Mouse (Mus musculus) cerebellum, adult 2 months (tissue): ENCODE measurements around the gene Ptpra. TPM values are rescaled to one million over a fixed set of nuclear protein-coding genes. Genes with fewer than 3 reads are reported as not detected.

Experiments used
- DNase-seq, 2 experiments: peaks; one replicate each; pipeline ENCODE4 v3.0.0; 2021
- H3K27ac ChIP-seq: fragments of 200-500 bp; 2 replicates; pipeline ENCODE4 v1.5.1; 2012; ENCODE audit warnings: low read length, control low read depth, inconsistent platforms; ENCODE audit not compliant: insufficient read depth
- H3K27me3 ChIP-seq: fragments of 200-500 bp; 2 replicates; pipeline ENCODE4 v1.6.1; 2012; ENCODE audit warnings: inconsistent platforms, mild to moderate bottlenecking, low read length, moderate library complexity; ENCODE audit not compliant: control insufficient read depth, insufficient read depth
- H3K4me1 ChIP-seq: fragments of 200-500 bp; 2 replicates; pipeline ENCODE4 v1.6.1; 2011; ENCODE audit warnings: low read length; ENCODE audit not compliant: control insufficient read depth, insufficient read depth
- H3K4me3 ChIP-seq: fragments of 200-500 bp; replicated peaks from 2 replicates; pipeline ENCODE3; 2011; ENCODE audit warnings: mild to moderate bottlenecking, low read depth, low read length, control low read depth; ENCODE audit not compliant: insufficient read depth
- CTCF ChIP-seq: fragments of 200-500 bp; IDR thresholded peaks from 2 replicates; pipeline ENCODE4 v1.5.1; 2011; ENCODE audit warnings: low read depth, mild to moderate bottlenecking, control low read depth, low read length, moderate library complexity, borderline replicate concordance; ENCODE audit not compliant: insufficient read depth
- POLR2A ChIP-seq: fragments of 200-500 bp; IDR thresholded peaks from 2 replicates; pipeline ENCODE4 v1.6.1; 2011; ENCODE audit warnings: low read length, control low read depth, borderline replicate concordance; ENCODE audit not compliant: insufficient read depth
- WGBS: fragments of 180-500 bp; shearing (Covaris S2); methylation state at CpG from one replicate; pipeline ENCODE4 v1.1.7; 2018; 5-methylcytosine and 5-hydroxymethylcytosine counted together
- polyA plus RNA-seq: library from polyadenylated mRNA; depleted of rRNA; stranded (reverse); fragments of >200 nt; gene quantifications from 2 replicates; pipeline ENCODE4 v1.2.3, GENCODE M21; 2012

Gene Ptpra
- polyA plus RNA-seq, 1 experiment, result 159 TPM

DNA sequence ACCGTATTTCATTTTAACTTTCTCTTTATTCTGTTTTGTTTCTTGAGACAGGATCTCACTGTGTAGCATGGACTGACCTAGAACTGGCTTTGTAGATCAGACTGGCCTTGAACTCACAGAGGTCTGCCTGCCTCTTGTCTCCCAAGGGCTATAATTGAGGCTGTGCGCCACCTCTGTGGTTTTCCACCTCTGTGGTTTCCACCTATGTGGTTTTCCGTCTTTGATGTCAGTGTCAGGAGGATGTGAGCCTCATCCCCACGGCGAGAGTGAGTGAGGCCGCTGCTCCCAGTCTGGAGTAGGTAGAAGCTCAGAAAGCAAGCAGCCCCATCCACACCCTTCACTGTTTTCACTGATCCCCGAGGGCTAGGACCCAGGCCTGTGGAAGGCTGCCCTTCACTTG is 104.8 kb downstream of the Ptpra start:
- TF ChIP-seq POLR2A (no peak), CTCF (no peak)
- Histone ChIP-seq H3K27me3 (no peaks in the 10 kb centered on the region), H3K4me1 (no peaks in the 10 kb centered on the region), H3K27ac (no peak overlapping the region), H3K4me3 (no peak overlapping the region)
- no peak for DNase-seq
- WGBS, result 91% methylated on average over 7 of the region's 7 CpGs

DNA sequence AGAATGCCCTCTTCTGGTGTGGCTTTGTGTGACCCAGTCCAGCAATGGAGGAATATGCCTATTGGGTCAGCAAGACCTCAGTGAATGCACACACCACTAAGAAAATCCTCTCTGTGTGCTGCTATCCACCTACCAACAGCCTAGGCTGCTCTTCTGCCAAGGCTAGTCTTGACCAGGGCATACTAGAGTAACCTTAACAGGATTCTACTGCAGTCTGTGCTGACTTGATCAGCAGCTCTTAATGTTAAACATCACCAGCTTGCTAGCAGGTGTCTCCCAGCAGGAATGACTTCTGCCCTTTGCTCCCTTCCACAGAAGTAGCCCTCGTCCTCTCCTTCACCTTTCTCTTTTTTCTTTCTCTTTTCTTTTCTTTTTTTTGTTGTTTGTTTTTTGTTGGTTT is 106.2 kb downstream of the Ptpra start:
- WGBS, result 74% methylated on average over 1 of the region's 1 CpGs
- no peak for TF ChIP-seq CTCF
- no peak for TF ChIP-seq POLR2A

DNA sequence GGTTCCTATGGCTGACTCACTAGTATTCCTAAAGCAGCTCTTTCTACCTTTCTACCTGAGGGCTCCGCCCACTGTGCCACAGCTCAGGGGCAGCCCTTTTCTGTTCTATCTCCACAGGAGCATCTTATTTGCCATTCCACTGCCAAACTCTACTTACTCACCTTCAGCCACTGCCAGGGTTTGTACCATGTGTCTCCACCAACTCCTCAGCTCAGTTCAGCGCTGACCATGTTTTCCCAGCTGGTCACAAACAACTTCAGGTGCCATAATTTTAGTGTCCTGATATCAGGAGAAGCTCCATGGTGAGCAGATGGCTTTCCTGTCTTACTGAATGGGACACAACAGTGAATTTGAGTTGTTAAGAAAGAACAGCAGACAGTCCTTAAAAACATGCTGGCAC is 107.4 kb downstream of the Ptpra start:
- Histone ChIP-seq H3K4me1 (no peaks in the 10 kb centered on the region), H3K27me3 (no peaks in the 10 kb centered on the region), H3K27ac (no peak overlapping the region), H3K4me3 (no peak overlapping the region)
- no peak for TF ChIP-seq CTCF
- TF ChIP-seq POLR2A, result no peak
- 92% methylated on average over 2 of the region's 2 CpGs for WGBS
- DNase-seq, result peak; percentile 22 to 72

More for the DNA sequence above, 106.2 kb downstream of the Ptpra start:
- DNase-seq, result no peak
- Histone ChIP-seq H3K4me3 (no peak overlapping the region), H3K27ac (no peak overlapping the region), H3K27me3 (no peaks in the 10 kb centered on the region), H3K4me1 (no peaks in the 10 kb centered on the region)

DNA sequence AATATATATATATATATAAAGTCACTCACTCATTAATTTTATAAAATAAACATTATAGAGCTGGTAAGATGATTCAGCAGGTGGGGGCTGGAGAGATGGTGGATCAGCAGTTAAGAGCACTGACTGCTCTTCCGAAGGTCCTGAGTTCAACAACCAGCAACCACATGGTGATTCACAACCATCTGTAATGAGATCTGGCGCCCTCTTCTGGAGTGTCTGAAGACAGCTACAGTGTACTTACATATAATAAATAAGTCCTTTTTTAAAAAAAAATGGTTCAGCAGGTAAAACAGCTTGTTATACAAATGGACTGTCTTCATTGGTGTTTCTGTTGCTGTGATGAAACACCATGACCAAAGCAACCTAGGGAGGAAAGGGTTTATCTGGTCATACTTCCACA is 107.9 kb downstream of the Ptpra start:
- no peaks in the 10 kb centered on the region for H3K4me1 ChIP-seq
- no peak overlapping the region for H3K4me3 ChIP-seq
- 65% methylated on average over 2 of the region's 2 CpGs for WGBS
- no peak for DNase-seq
- TF ChIP-seq POLR2A (no peak), CTCF (no peak)
- no peaks in the 10 kb centered on the region for H3K27me3 ChIP-seq
- H3K27ac ChIP-seq, result no peak overlapping the region

DNA sequence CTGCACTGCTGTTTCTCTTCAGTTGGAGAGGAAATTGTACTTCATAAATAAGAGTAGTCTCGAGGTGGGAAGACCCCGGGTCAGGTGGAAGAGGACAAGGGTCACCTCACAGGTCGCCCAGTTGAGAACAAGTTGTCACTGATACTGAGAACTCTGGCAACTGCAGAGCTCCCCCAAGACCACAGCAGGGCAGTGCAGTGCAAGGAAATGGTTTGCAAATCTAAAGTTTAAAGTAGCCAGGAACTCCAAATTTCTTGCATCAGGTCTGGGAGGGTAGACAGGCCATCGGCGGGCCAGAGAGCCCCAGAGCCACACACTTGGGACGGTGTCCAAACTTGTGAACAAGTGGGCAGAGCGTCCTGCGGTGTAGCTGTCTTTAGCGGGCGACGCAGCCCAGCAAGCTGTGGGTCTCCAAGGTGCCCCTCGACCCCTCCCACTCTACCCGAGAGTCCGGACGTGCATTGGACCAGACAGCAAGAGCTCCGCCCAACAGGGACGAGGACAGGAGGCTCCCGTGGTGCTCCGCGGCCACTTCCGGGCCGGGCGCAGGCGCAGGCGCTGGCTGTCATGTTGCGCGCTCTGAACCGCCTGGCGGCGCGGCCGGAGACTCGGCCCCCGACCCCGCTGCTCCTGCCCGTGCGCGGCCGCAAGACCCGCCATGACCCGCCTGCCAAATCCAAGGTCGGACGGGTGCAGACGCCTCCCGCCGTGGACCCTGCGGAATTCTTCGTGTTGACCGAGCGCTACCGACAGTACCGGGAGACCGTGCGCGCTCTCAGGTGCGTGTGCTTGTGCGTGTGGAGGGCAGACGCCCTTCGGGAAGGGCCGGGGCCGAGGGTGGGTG is 113.4 kb downstream of the Ptpra start, which contains the start of gene Mrps26:
Gene Mrps26 (plus strand): TSS at position 531 of the 844 bp plus-strand sequence.
- peak; percentile 92 to 95 for DNase-seq
- WGBS, result under 1% methylated on average over 61 of the region's 61 CpGs
- H3K4me1 ChIP-seq, result peaks cover 7% of the 10 kb centered on the region
- peak within 1 kb of the TSS; percentile 79 for H3K4me3 ChIP-seq
- H3K27me3 ChIP-seq, result no peaks in the 10 kb centered on the region
- peak; percentile 69 for TF ChIP-seq POLR2A
- peak; percentile 31; the same call in 1 of the 2 replicates for TF ChIP-seq CTCF
- H3K27ac ChIP-seq, result peak within 1 kb of the TSS; percentile 49

DNA sequence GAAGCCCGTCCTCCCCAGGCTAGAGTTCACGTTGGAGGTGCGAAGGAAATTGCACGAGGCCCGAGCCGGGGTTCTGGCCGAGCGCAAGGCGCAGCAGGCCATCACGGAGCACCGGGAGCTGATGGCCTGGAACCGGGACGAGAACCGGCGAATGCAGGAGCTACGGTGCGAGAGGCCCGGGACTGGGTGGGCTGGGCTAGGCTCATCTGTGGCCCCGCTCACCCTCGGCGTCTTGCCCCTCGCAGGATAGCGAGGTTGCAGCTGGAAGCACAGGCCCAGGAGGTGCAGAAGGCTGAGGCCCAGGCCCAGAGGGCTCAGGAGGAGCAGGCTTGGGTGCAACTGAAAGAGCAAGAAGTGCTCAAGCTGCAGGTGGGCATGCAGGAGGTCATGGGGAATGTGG is 114.0 kb downstream of the Ptpra start:
- peak overlapping the region; percentile 49 for H3K27ac ChIP-seq
- DNase-seq, result no peak
- peaks cover 7% of the 10 kb centered on the region for H3K4me1 ChIP-seq
- H3K4me3 ChIP-seq, result peak overlapping the region; percentile 79
- no peaks in the 10 kb centered on the region for H3K27me3 ChIP-seq
- under 1% methylated on average over 23 of the region's 23 CpGs for WGBS
- TF ChIP-seq CTCF (no peak), POLR2A (no peak)

DNA sequence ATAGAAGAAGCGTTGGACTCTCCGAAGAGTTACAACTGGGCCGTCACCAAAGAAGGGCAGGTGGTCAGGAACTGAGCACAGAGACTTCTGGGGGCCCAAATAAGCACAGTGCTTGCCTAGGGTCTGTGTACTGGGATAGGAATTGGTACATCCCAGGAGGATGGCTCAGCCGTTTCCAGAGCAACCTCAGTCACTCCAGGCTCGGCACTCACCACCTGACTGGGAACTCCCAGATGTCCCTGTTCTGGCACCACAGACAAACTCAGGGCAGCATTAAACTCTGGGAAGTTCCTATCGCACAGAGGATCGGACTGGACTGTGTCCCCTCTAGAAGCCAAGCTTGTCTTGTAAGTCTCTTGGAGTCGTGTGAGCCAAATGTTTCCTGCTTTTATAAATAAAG is 114.9 kb downstream of the Ptpra start:
- H3K4me1 ChIP-seq, result peaks cover 7% of the 10 kb centered on the region
- peak overlapping the region; percentile 79 for H3K4me3 ChIP-seq
- no peak overlapping the region for H3K27ac ChIP-seq
- TF ChIP-seq CTCF, result no peak
- no peak for TF ChIP-seq POLR2A
- DNase-seq, result no peak
- no peaks in the 10 kb centered on the region for H3K27me3 ChIP-seq
- 50% methylated on average over 8 of the region's 8 CpGs for WGBS

DNA sequence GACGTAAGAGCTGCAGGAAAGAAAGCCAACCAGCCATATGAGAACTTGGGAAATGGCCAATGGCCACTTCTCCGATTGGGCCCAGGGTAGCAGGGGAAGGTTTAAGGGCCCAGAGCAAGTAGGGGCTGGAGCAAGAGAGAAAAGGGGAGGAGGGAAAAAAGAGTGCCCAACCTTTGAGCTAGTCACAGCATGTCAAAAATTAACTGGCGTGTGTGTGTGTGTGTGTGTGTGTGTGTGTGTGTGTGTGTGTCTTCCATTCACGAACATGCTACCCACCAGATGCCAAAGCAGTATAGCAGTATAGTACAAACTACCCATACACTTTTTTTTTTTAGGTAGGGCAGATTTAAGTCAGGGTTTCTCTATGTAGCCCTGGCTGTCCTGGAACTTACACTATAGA is 118.8 kb downstream of the Ptpra start:
- no peak for DNase-seq
- no peak for TF ChIP-seq POLR2A
- TF ChIP-seq CTCF, result no peak
- 24% methylated on average over 4 of the region's 4 CpGs for WGBS
- H3K27me3 ChIP-seq, result no peaks in the 10 kb centered on the region
- H3K4me1 ChIP-seq, result peaks cover 7% of the 10 kb centered on the region
- H3K27ac ChIP-seq, result no peak overlapping the region
- no peak overlapping the region for H3K4me3 ChIP-seq
